Mouse (Mus musculus) liver, postnatal 0 days (tissue): ENCODE results near the gene Insyn1.

Experiments
- CTCF ChIP-seq: sonication (generic); IDR thresholded peaks from 2 replicates; pipeline ENCODE4 v1.5.1; 2016; ENCODE audit warnings: antibody characterized with exemption, low read depth
- EP300 ChIP-seq: IDR thresholded peaks from 2 replicates; pipeline ENCODE4 v1.6.1; 2016; ENCODE audit warnings: antibody characterized with exemption, low read depth, mild to moderate bottlenecking

DNA sequence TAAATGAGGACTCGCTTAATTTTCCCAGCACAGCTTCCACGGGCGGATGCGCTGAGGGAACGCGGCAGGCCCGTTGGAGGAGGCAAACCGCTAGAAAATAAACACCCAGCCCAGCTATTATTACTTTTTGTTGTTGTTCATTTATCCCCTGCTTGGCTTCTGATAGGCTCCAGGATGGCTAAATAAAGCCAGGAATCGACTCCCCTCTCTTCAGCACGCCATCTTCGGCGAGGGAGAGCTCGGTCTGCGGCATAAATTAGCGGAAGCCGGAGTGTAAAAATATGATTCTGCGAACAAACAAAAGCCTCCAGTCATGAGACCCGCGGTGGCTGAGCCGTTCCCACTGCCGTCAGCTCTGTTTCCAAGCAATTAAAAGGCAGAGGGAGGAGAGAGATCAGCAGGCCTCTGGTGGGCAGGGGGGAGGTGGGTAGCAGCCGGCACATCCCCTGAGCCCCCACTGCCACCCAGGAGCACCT is 49.4 kb upstream of the Insyn1 start:
- no peak for TF ChIP-seq CTCF
- no peak for TF ChIP-seq EP300
